Mouse (Mus musculus): ENCODE results near the gene Ndufa4l2. TPM values are rescaled to one million over a fixed set of nuclear protein-coding genes. Genes with fewer than 3 reads are reported as not detected.

The Ndufa4l2 gene
- polyA plus RNA-seq, 1 experiment from 2014 or later = 7.7 TPM

- Histone ChIP-seq H3K4me2 (replicated peaks) (peak overlapping the region; percentile 75), H3K9me3 (replicated peaks) (no peaks in the 10 kb centered on the region), H3K36me3 (no peaks in the 10 kb centered on the region), H3K4me1 (peaks cover 82% of the 10 kb centered on the region), H3K9ac (peak overlapping the region; percentile 65), H3K27ac (peak overlapping the region; percentile 98), H3K4me3 (peak overlapping the region; percentile 37), H3K27me3 (peaks cover 76% of the 10 kb centered on the region)
- WGBS = 0% methylated on average over 44 of the region's 46 CpGs
- ATAC-seq (ENCODE audit: low FRiP score) = peak; percentile 11; the same call in 1 of the 2 replicates
These were observed 3.0 kb upstream of the Ndufa4l2 start for GRCm38 (mm10) chr10:127511634-127512306.

DNA sequence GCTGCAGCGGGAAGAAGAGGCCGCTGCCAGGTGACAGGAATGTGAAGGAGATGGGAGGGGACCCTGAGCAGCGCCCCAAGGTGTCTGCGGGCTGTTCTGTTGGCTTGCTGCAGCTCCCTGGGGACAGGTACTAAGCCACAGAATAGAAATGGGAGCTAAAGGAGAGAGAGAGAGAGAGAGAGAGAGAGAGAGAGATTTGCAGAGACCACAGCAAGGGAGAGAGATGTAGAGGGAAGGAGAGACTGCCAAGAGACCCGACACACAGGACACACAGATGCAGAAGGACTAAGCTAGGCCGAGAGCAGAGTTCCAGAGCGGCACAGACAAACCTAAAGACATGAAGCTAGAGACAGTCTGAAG lies 2.5 kb upstream of the Ndufa4l2 start:
- no peak for ATAC-seq (ENCODE audit: low FRiP score)
- WGBS = 5% methylated on average over 7 of the region's 7 CpGs
- Histone ChIP-seq H3K9ac (peak overlapping the region; percentile 65), H3K4me1 (peaks cover 87% of the 10 kb centered on the region), H3K4me3 (peak overlapping the region; percentile 37), H3K27me3 (peaks cover 71% of the 10 kb centered on the region), H3K4me2 (replicated peaks) (peak overlapping the region; percentile 75), H3K9me3 (replicated peaks) (no peaks in the 10 kb centered on the region), H3K36me3 (no peaks in the 10 kb centered on the region), H3K27ac (peak overlapping the region; percentile 98)

- Histone ChIP-seq H3K9me3 (replicated peaks) (no peaks in the 10 kb centered on the region), H3K36me3 (peaks cover 2% of the 10 kb centered on the region; the same call in 1 of the 2 replicates), H3K4me2 (replicated peaks) (peak overlapping the region; percentile 75), H3K9ac (peak overlapping the region; percentile 65), H3K4me1 (peaks cover 92% of the 10 kb centered on the region), H3K27me3 (peaks cover 71% of the 10 kb centered on the region), H3K4me3 (0 out of 2 replicates have a peak overlapping the region, but pooled peaks have one; percentile 10), H3K27ac (peak overlapping the region; percentile 98)
- peak; percentile 27 for ATAC-seq (ENCODE audit: low FRiP score)
- under 1% methylated on average over 27 of the region's 27 CpGs for WGBS
These were observed 2.0 kb upstream of the Ndufa4l2 start for GRCm38 (mm10) chr10:127512813-127513212.

GRCm38 (mm10) chr10:127513501-127514091 lies 1.2 kb upstream of the Ndufa4l2 start:
- ATAC-seq (ENCODE audit: low FRiP score) = no peak; the same call in 1 of the 2 replicates
- WGBS = under 1% methylated on average over 16 of the region's 16 CpGs
- peak overlapping the region; percentile 10 for H3K4me3 ChIP-seq
- peaks cover 88% of the 10 kb centered on the region for H3K4me1 ChIP-seq
- peak overlapping the region; percentile 29 for H3K9ac ChIP-seq
- peaks cover 74% of the 10 kb centered on the region for H3K27me3 ChIP-seq
- H3K4me2 ChIP-seq (replicated peaks) = peak overlapping the region; percentile 75
- H3K36me3 ChIP-seq = peaks cover 10% of the 10 kb centered on the region; the same call in 1 of the 2 replicates
- H3K9me3 ChIP-seq (replicated peaks) = no peaks in the 10 kb centered on the region
- peak overlapping the region; percentile 98 for H3K27ac ChIP-seq

DNA sequence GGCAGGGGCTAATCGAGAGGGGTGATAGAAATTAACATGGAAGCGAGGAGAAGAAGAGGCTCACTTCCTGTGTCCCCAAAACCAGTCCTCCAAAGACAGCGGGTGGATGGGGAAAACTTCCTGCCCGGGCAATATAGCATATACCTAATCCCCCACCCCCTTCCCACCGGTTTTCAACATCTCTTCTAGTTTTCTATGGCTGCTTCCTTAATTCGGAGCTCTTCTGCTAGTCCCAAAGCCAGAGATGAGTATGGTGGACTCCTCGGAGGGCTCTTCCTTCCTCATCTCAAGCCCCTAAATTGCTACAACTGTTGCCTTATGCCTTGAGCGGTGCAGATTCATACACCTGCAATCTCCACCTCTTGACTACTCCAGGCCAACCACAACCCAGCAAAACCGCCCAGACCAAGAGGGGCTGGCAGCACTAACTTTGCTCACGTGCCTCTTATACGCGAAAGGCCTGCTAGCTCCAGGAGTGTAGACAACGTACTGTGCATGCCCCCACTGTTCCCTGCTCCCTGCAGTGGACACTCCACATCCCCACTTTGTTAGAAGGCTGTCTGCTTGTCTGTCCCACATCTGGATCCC lies 562 bp upstream of the Ndufa4l2 start:
- Histone ChIP-seq H3K4me3 (0 out of 2 replicates have a peak overlapping the region, but pooled peaks have one; percentile 10), H3K4me1 (peaks cover 86% of the 10 kb centered on the region), H3K4me2 (replicated peaks) (peak overlapping the region; percentile 75), H3K36me3 (peaks cover 15% of the 10 kb centered on the region; the same call in 1 of the 2 replicates), H3K27ac (peak overlapping the region; percentile 98), H3K27me3 (peaks cover 75% of the 10 kb centered on the region), H3K9ac (no peak overlapping the region), H3K9me3 (replicated peaks) (no peaks in the 10 kb centered on the region)
- no peak for ATAC-seq (ENCODE audit: low FRiP score)
- 9% methylated on average over 13 of the region's 13 CpGs for WGBS

DNA sequence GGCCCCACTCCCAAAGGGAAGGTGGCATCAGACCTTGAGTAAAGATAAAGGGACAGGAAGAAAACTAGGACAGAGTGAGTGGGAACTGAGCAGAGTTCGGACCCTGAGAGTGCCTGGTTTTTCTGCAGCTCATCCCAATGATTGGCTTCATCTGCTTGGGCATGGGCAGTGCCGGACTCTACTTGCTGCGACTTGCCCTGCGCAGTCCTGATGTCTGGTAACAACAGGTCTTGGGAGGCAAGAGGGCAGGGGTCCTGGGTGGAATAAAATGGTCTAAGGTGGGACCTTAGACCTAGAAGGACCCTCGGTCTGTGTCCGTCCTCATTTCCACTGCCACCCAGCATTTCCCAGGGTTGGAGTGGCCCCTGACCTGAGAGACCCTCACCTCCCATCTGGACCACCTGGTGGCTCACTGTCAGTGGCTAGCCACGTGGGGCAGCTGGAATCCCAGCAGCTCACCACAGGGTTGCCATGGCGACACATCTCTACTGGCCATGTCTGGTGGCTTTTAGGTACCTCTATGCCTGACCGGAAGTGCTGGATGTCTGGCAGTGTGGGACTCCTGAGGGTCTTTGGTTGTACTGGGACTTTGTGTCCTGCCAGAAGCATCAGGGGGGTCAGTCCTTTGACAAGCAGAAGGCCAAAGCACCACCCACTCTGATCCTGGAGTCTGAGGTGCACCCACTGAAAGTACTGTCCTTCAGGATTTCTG lies 660 bp downstream of the Ndufa4l2 start:
- H3K4me2 ChIP-seq (replicated peaks) = 0 out of 2 replicates have a peak overlapping the region, but pooled peaks have one; percentile 0
- H3K27ac ChIP-seq = peak overlapping the region; percentile 7; the same call in 1 of the 2 replicates
- peaks cover 63% of the 10 kb centered on the region for H3K27me3 ChIP-seq
- no peak overlapping the region for H3K9ac ChIP-seq
- no peak overlapping the region for H3K4me3 ChIP-seq
- ATAC-seq (ENCODE audit: low FRiP score) = no peak
- peaks cover 18% of the 10 kb centered on the region; the same call in 1 of the 2 replicates for H3K36me3 ChIP-seq
- peaks cover 76% of the 10 kb centered on the region for H3K4me1 ChIP-seq
- 22% methylated on average over 9 of the region's 9 CpGs for WGBS
- H3K9me3 ChIP-seq (replicated peaks) = no peaks in the 10 kb centered on the region

DNA sequence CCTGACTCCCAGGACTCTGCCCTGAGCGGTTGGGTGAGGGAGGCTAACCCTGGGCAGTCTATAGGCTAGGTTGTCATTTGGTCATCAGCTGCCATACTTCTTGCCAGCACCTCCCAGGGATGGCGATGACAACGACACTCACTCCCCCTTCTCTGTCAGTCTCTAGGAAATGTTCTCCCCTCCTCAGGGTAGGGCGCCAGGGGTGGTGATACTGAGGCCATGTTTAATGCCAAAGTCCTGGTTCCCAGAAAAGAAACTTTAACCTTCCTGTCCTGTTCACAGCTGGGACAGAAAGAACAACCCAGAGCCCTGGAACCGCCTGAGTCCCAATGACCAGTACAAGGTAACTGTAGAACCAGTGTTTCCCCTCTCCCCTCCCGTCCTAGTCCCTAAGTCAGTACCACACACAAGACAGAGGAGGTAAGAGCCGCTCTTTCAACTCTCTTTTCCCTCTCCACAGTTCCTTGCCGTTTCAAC lies 1.3 kb downstream of the Ndufa4l2 start:
- H3K4me3 ChIP-seq = no peak overlapping the region
- peak overlapping the region; percentile 40; the same call in 1 of the 2 replicates for H3K27ac ChIP-seq
- no peaks in the 10 kb centered on the region for H3K9me3 ChIP-seq (replicated peaks)
- ATAC-seq (ENCODE audit: low FRiP score) = no peak
- 15% methylated on average over 8 of the region's 8 CpGs for WGBS
- H3K4me1 ChIP-seq = peaks cover 76% of the 10 kb centered on the region
- H3K9ac ChIP-seq = peak overlapping the region; percentile 41
- peaks cover 58% of the 10 kb centered on the region for H3K27me3 ChIP-seq
- peaks cover 18% of the 10 kb centered on the region; the same call in 1 of the 2 replicates for H3K36me3 ChIP-seq
- H3K4me2 ChIP-seq (replicated peaks) = peak overlapping the region; percentile 40

- Histone ChIP-seq H3K27me3 (peaks cover 58% of the 10 kb centered on the region), H3K4me3 (peak overlapping the region; percentile 4; the same call in 1 of the 2 replicates), H3K4me2 (replicated peaks) (peak overlapping the region; percentile 40), H3K27ac (peak overlapping the region; percentile 40; the same call in 1 of the 2 replicates), H3K4me1 (peaks cover 75% of the 10 kb centered on the region), H3K9ac (peak overlapping the region; percentile 41), H3K9me3 (replicated peaks) (no peaks in the 10 kb centered on the region), H3K36me3 (peaks cover 18% of the 10 kb centered on the region; the same call in 1 of the 2 replicates)
- ATAC-seq (ENCODE audit: low FRiP score) = no peak; the same call in 1 of the 2 replicates
- WGBS = 5% methylated on average over 30 of the region's 30 CpGs
These were observed 2.0 kb downstream of the Ndufa4l2 start for GRCm38 (mm10) chr10:127516576-127517260.

DNA sequence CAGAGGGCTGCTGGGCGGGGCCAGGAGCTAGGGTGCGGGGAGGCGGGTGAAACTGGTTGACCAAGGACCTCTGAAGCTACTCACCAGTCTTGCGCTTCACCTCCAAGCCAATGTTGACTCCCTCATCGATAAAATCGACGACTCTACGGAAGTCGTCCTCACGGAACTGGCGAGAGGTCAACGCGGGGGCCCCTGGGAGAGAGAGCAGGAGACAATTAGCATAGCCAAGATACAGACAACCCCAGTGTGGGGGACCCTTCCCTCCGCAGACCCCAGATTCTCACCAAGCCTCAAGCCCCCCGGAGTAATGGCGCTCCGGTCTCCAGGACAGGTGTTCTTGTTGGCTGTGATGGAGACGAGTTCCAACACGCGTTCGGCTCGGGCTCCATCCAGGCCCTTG lies 3.2 kb downstream of the Ndufa4l2 start:
- ATAC-seq (ENCODE audit: low FRiP score) = no peak
- no peaks in the 10 kb centered on the region for H3K9me3 ChIP-seq (replicated peaks)
- H3K4me3 ChIP-seq = no peak overlapping the region
- no peak overlapping the region for H3K4me2 ChIP-seq (replicated peaks)
- WGBS = 90% methylated on average over 22 of the region's 22 CpGs
- peaks cover 18% of the 10 kb centered on the region; the same call in 1 of the 2 replicates for H3K36me3 ChIP-seq
- H3K27ac ChIP-seq = no peak overlapping the region
- H3K9ac ChIP-seq = no peak overlapping the region
- H3K27me3 ChIP-seq = peaks cover 52% of the 10 kb centered on the region
- H3K4me1 ChIP-seq = peaks cover 68% of the 10 kb centered on the region

DNA sequence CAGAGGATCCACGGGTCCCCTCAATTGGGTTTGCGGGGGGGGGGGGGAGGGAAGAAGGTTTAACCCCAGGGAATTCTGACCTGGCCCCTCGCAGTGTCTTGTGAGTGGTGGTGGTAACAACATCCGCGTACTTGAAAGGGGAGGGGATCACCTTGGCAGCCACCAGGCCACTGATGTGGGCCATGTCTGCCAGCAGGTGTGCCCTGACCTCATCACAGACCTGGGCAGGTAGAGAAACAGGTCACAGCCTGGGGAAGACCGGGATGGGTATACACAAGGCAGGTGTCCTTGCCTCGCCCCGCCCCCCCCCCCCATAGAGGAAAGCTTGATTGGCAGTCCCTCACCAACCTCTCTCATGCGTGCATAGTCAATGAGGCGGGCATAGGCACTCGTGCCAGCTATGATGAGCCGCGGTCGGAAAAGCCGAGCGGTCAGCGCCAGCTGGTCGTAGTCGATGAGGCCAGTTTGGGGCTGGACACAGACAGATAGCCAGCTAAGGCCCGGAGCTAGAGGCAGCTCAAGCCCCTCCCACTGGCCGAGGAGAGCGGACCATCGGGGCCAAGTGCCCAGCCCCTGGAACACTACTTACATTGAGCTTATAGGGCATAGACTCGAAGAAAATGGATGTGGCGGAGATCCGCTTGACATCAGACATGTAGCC lies 4.4 kb downstream of the Ndufa4l2 start:
- no peak overlapping the region for H3K4me2 ChIP-seq (replicated peaks)
- no peaks in the 10 kb centered on the region for H3K9me3 ChIP-seq (replicated peaks)
- H3K4me3 ChIP-seq = no peak overlapping the region
- H3K9ac ChIP-seq = no peak overlapping the region
- H3K27ac ChIP-seq = no peak overlapping the region
- WGBS = 89% methylated on average over 22 of the region's 26 CpGs
- peaks cover 18% of the 10 kb centered on the region; the same call in 1 of the 2 replicates for H3K36me3 ChIP-seq
- peaks cover 56% of the 10 kb centered on the region for H3K4me1 ChIP-seq
- H3K27me3 ChIP-seq = peaks cover 49% of the 10 kb centered on the region
- no peak for ATAC-seq (ENCODE audit: low FRiP score)

Measured in hindbrain, embryonic 12.5 days (tissue).